Mouse (Mus musculus) CH12.LX (cell line): ENCODE data around the gene C130026I21Rik. TPM values are rescaled to one million over a fixed set of nuclear protein-coding genes. Genes with fewer than 3 reads are reported as not detected.
A peak's percentile ranks its signal among the peaks of the same experiment; 100 is the strongest.
"Not testable (repeated sequence)": the region's sequence is repeated elsewhere in the genome, so short reads cannot be mapped to it uniquely, and the experiment has no call there.

Experiments
- DNase-seq: peaks from one replicate; pipeline ENCODE4 v3.0.0-alpha.2; 2013; ENCODE audit errors: extremely low read depth
- H3K27ac ChIP-seq: 2 replicates; pipeline ENCODE4 v1.5.1; 2012; ENCODE audit warnings: low read depth, mild to moderate bottlenecking, control low read depth, moderate library complexity; ENCODE audit not compliant: insufficient read depth
- H3K27me3 ChIP-seq: replicated peaks from 2 replicates; pipeline ENCODE3; 2012; ENCODE audit warnings: inconsistent platforms
- H3K36me3 ChIP-seq, 2 experiments: replicated peaks in 1 of 2; 2 replicates each; pipeline versions ENCODE3 to v1.6.1; 2012; ENCODE audit warnings: inconsistent platforms in 1 of 2, low read length in 1 of 2, mild to moderate bottlenecking in 1 of 2, mixed read lengths in 1 of 2, moderate library complexity in 1 of 2; ENCODE audit not compliant: control insufficient read depth in 1 of 2, insufficient read depth in 1 of 2
- H3K4me1 ChIP-seq, 2 experiments: 2 replicates each; pipeline ENCODE4 v1.6.1; 2012; ENCODE audit warnings: inconsistent platforms in 1 of 2, moderate library complexity in 1 of 2; ENCODE audit not compliant: insufficient read depth in 2 of 2, control insufficient read depth in 1 of 2
- H3K4me2 ChIP-seq: 2 replicates; pipeline ENCODE4 v1.6.1; 2012; ENCODE audit warnings: low read depth, mild to moderate bottlenecking, control low read depth; ENCODE audit not compliant: poor library complexity, insufficient read depth, severe bottlenecking
- H3K4me3 ChIP-seq, 3 experiments: fragments of 150-350 bp in 1 of 3; sonication (generic) in 1 of 3; replicated peaks in 1 of 3; 2 replicates each; pipeline versions ENCODE3 to v1.5.1; 2011 to 2012; ENCODE audit warnings: low read depth in 2 of 3, low read length in 2 of 3, mild to moderate bottlenecking in 2 of 3, moderate library complexity in 2 of 3, control low read depth in 1 of 3, improper control_type of control experiment in 1 of 3, inconsistent platforms in 1 of 3, mixed read lengths in 1 of 3; ENCODE audit not compliant: poor library complexity in 1 of 3
- H3K79me2 ChIP-seq: replicated peaks from 2 replicates; pipeline ENCODE4 v1.6.1; 2012; ENCODE audit warnings: mild to moderate bottlenecking, moderate library complexity; ENCODE audit not compliant: control insufficient read depth, poor library complexity, insufficient read depth, severe bottlenecking; ENCODE audit errors: extremely low read depth
- H3K9ac ChIP-seq: 2 replicates; pipeline ENCODE4 v1.6.1; 2012; ENCODE audit warnings: low read depth, mild to moderate bottlenecking, control low read depth, moderate library complexity; ENCODE audit not compliant: insufficient read depth
- H3K9me3 ChIP-seq: replicated peaks from 2 replicates; pipeline ENCODE3; 2012; ENCODE audit warnings: low read length, inconsistent platforms, mixed read lengths
- BHLHE40 ChIP-seq: IDR thresholded peaks from 2 replicates; pipeline ENCODE4 v1.6.1; 2011; ENCODE audit warnings: mild to moderate bottlenecking, low read depth, low read length, improper control_type of control experiment
- ELF1 ChIP-seq: IDR thresholded peaks from 2 replicates; pipeline ENCODE4 v1.6.1; 2014; ENCODE audit warnings: low read depth, mild to moderate bottlenecking, inconsistent platforms, low read length, improper control_type of control experiment
- EP300 ChIP-seq: IDR thresholded peaks from 2 replicates; pipeline ENCODE4 v1.6.1; 2011; ENCODE audit warnings: low read length, improper control_type of control experiment
- ETS1 ChIP-seq: conservative IDR thresholded peaks from 2 replicates; pipeline ENCODE4 v1.6.1; 2012; ENCODE audit warnings: low read depth, mild to moderate bottlenecking, inconsistent platforms, low read length, improper control_type of control experiment, moderate library complexity
- IRF4 ChIP-seq: IDR thresholded peaks from 2 replicates; pipeline ENCODE4 v1.6.1; 2014; ENCODE audit warnings: low read depth, mild to moderate bottlenecking, inconsistent platforms, low read length, improper control_type of control experiment
- dilution Hi-C: fragments of 300-500 bp; cut with MboI; formaldehyde crosslinking; loops from 2 replicates; pipeline ENCODE4 v1.14.3; 2020; ENCODE audit warnings: low sequenced_read_pairs; ENCODE audit not compliant: extremely low pct_unique_long_range_greater_than_20kb, extremely low pct_ligation_motif_present
- in situ Hi-C: fragments of 300-500 bp; cut with MboI; formaldehyde crosslinking; loops from 3 replicates; pipeline ENCODE4 v1.14.3; 2019; ENCODE audit warnings: low sequenced_read_pairs, low pct_ligation_motif_present, low pct_unique_long_range_greater_than_20kb, mixed read lengths
- polyA plus RNA-seq: library from polyadenylated mRNA; unstranded; fragments of >175 nt; gene quantifications from 2 replicates; pipeline ENCODE4 v1.2.1, GENCODE M21; 2012; ENCODE audit warnings: low read depth; ENCODE audit not compliant: insufficient read length
- total RNA-seq, 2 experiments: library from RNA; depleted of rRNA; stranded (reverse); fragments of 300-350 nt in 1 of 2; fragments of >200 nt in 1 of 2; gene quantifications; 2 replicates each; pipeline ENCODE4 v1.2.3; 2012 to 2014

C130026I21Rik gene
- total and polyA plus RNA-seq, 3 experiments, result 175 to 398 (median 379) TPM

- H3K79me2 ChIP-seq, H3K4me1 ChIP-seq, H3K9me3 ChIP-seq, H3K27me3 ChIP-seq, in situ Hi-C loops, H3K36me3 ChIP-seq, H3K4me3 ChIP-seq, H3K4me2 ChIP-seq, DNase-seq, H3K9ac ChIP-seq, H3K27ac ChIP-seq, dilution Hi-C loops: not testable (repeated sequence)
Observed at GRCm38 (mm10) chr1:84987729-84988128, 282.6 kb downstream of the C130026I21Rik start.

DNA sequence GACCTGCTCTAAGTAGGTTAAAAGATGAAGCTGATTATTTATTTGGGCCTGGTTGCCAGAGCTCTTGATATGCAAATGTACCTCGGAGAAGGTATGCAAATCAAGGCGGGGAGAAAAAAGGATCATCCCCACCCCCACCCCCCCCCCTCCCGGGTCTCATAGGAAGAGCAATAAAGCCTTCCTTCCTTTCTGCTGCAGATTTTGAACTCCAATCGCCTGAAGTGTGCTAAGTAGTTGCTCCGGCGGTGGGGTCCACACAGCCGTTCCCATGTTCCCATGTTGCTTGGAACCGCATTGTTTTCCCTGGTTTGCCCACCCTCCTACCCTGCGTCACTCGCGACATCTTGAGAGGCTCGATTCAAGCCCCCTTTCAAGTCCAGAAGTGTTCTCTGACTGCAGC lies 308.6 kb downstream of the C130026I21Rik start:
- H3K4me1 ChIP-seq, H3K9ac ChIP-seq, H3K4me2 ChIP-seq, H3K4me3 ChIP-seq, in situ Hi-C loops, dilution Hi-C loops, H3K27ac ChIP-seq, DNase-seq, H3K36me3 ChIP-seq, H3K9me3 ChIP-seq, H3K79me2 ChIP-seq, H3K27me3 ChIP-seq: not testable (repeated sequence)

- H3K9ac ChIP-seq, H3K79me2 ChIP-seq, H3K9me3 ChIP-seq, H3K4me2 ChIP-seq, H3K4me1 ChIP-seq, H3K27me3 ChIP-seq, H3K36me3 ChIP-seq, H3K4me3 ChIP-seq, in situ Hi-C loops, dilution Hi-C loops: not testable (repeated sequence)
- H3K27ac ChIP-seq, result peak overlapping the region; percentile 32
- peak; percentile 87 for DNase-seq
- 0 out of 2 replicates have a peak, but pooled peaks have one; percentile 5 for TF ChIP-seq BHLHE40
- peak; percentile 43; the same call in 1 of the 2 replicates for TF ChIP-seq EP300
- TF ChIP-seq ELF1, result peak; percentile 41
- peak; percentile 71 for TF ChIP-seq IRF4
- peak; percentile 21; the same call in 1 of the 2 replicates for TF ChIP-seq ETS1
Observed at GRCm38 (mm10) chr1:84957713-84958112, 312.7 kb downstream of the C130026I21Rik start.

- H3K4me1 ChIP-seq, H3K79me2 ChIP-seq, H3K4me3 ChIP-seq, dilution Hi-C loops, H3K9me3 ChIP-seq, H3K9ac ChIP-seq, H3K4me2 ChIP-seq, H3K36me3 ChIP-seq, H3K27me3 ChIP-seq, in situ Hi-C loops, H3K27ac ChIP-seq: not testable (repeated sequence)
- peak; percentile 6 for DNase-seq
Observed at GRCm38 (mm10) chr1:84956771-84957170, 313.6 kb downstream of the C130026I21Rik start.
